Mouse (Mus musculus): ENCODE data around the gene Otoa.

GRCm38 (mm10) chr7:121081350-121081749 is at the start of gene Otoa:
- TF ChIP-seq POLR2A (IDR thresholded peaks at IDR 0.05; ENCODE audit: low read depth, low read length) (no peak), CTCF (IDR thresholded peaks at IDR 0.05; ENCODE audit: borderline replicate concordance, insufficient read depth, low read length) (no peak)

Data from embryonic fibroblast, embryonic 13.5 days (primary cell).